Mouse (Mus musculus) bone marrow macrophage, adult 2 months (primary cell): ENCODE results near the gene Tspan5.

Source experiments
- CTCF ChIP-seq: IDR thresholded peaks from 2 replicates; pipeline ENCODE4 v1.5.1; 2012; ENCODE audit warnings: low read depth, mild to moderate bottlenecking, low read length, moderate library complexity
- POLR2A ChIP-seq: IDR thresholded peaks from 2 replicates; pipeline ENCODE4 v1.6.1; 2012; ENCODE audit warnings: mild to moderate bottlenecking, low read depth, low read length, borderline replicate concordance

DNA sequence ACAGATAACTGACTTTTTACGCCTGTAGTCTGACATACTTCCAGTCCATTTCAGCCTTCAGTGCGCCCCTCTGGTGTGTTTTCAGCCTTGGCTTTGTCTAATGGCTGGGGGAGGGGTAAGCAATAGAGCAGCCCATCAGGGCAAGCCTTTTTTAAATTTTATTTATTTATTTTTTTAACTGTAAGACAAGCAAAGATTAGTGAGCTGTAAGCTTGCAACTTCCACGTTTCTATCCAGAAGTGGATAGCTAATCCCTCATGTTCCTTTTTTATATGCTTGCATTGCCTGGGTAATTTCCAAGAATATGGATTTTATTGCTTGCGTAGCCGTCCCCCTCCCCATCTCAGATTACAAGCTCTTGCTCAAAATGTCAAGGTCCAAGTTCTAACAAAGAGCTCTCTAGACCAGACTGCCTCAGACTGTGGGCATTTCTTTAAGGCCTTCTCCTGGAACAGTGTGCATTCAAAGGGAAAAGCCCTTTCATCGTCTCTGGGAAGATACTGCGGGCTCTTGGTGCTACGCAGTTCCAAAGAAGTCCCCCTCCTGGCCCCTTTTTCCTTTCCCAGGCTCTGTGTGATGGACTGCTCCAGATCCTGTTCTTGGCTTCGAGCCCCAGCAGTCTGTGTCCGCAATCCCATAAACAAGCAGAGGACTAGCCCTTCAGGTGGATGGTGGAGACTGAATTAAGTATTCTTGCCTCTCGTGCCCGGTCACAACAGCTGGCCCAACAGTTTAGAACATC lies 116.0 kb downstream of the Tspan5 start:
- no peak for TF ChIP-seq POLR2A
- TF ChIP-seq CTCF: no peak
